15 mouse cellular contexts compared by ENCODE assay signal in the genomic region with DNA sequence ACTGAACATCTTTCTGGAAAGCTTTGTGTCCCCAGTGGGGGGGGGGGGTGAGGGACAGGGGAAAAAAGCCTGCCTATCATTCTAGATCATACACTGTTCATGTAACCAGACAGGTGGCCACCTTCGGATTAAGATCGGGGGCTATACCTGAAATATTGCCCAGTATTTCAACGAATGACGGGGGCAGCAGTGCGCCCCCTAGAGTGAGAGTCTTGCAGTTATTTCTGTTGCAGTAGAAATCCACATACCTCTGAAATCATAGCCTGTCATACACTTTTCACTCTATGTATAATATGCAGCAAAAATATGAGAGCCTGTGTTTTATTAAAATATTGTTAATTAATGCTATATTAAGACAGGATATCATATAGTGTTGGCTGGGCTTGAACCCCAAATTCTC.
DNase-seq lines count a peak whose midpoint lies in the region; ATAC-seq lines count a peak whose summit lies in the region.
"Had no signal": no experiment of that assay in that cellular context is flagged by ENCODE, and none has a peak within 500 bp of the region (broad histone marks: within the 10 kb centered on the region; RNA-seq: fewer than 3 reads in every experiment).

No protein-coding gene starts in this region.

- peaks cover 7% of the 10 kb centered on the region; the same call in 1 of the 2 replicates for H3K4me1 ChIP-seq in midbrain, embryonic 12.5 days
- peaks cover 23% of the 10 kb centered on the region for H3K4me1 ChIP-seq in midbrain, embryonic 10.5 days
- peaks cover 31% of the 10 kb centered on the region for H3K4me1 ChIP-seq in hindbrain, embryonic 13.5 days (replicated peaks)

- no peak overlapping the region for H3K4me3 ChIP-seq in midbrain, embryonic 12.5 days
- no peak overlapping the region for H3K4me3 ChIP-seq in midbrain, embryonic 10.5 days
- H3K4me3 ChIP-seq in hindbrain, embryonic 13.5 days: no peak overlapping the region

- peaks cover 26% of the 10 kb centered on the region for H3K27me3 ChIP-seq in midbrain, embryonic 12.5 days
- peaks cover 45% of the 10 kb centered on the region for H3K27me3 ChIP-seq in midbrain, embryonic 10.5 days (ENCODE audit: low read depth, poor library complexity, severe bottlenecking)
- H3K27me3 ChIP-seq in hindbrain, embryonic 13.5 days: no peaks in the 10 kb centered on the region

- no peaks in the 10 kb centered on the region for H3K9me3 ChIP-seq in midbrain, embryonic 12.5 days
- no peaks in the 10 kb centered on the region for H3K9me3 ChIP-seq in midbrain, embryonic 10.5 days (replicated peaks)
- no peaks in the 10 kb centered on the region for H3K9me3 ChIP-seq in hindbrain, embryonic 13.5 days
- H3K9me3 ChIP-seq: embryonic facial prominence, embryonic 15.5 days; heart, embryonic 10.5 days had no signal

- DNase-seq in embryo, embryonic 11 days: peak; percentile 12
- no peak for DNase-seq in embryo, embryonic 10 days (ENCODE audit: low spot score)
- DNase-seq in midbrain, embryonic 10.5 days (ENCODE audit: low spot score): no peak
- peak; percentile 49 for DNase-seq in retina, embryonic 14.5 days (ENCODE audit: low spot score)
- no peak for DNase-seq in urinary bladder, postnatal 25 days (ENCODE audit: low spot score)
- DNase-seq: adrenal gland, adult 8-10 months; cerebellum, adult 11-12 months; heart, postnatal 4 days; thymus, postnatal 36 days had no signal

- WGBS in midbrain, embryonic 12.5 days: 35% methylated on average over 5 of the region's 5 CpGs
- WGBS in midbrain, embryonic 10.5 days: 29% methylated on average over 5 of the region's 5 CpGs
- 26% methylated on average over 5 of the region's 5 CpGs for WGBS in hindbrain, embryonic 13.5 days

- no peak overlapping the region for H3K9ac ChIP-seq in midbrain, embryonic 12.5 days (replicated peaks)
- H3K9ac ChIP-seq in hindbrain, embryonic 13.5 days: no peak overlapping the region
- H3K9ac ChIP-seq: embryonic facial prominence, embryonic 15.5 days had no signal

- no peak overlapping the region for H3K27ac ChIP-seq in midbrain, embryonic 12.5 days (replicated peaks)
- no peak overlapping the region for H3K27ac ChIP-seq in midbrain, embryonic 10.5 days (replicated peaks)
- H3K27ac ChIP-seq in hindbrain, embryonic 13.5 days: peak overlapping the region; percentile 92; the same call in 1 of the 2 replicates
- H3K27ac ChIP-seq: embryonic facial prominence, embryonic 15.5 days; heart, embryonic 10.5 days; macrophage had no signal

- peak overlapping the region; percentile 88; the same call in 1 of the 2 replicates for H3K4me2 ChIP-seq in midbrain, embryonic 12.5 days (replicated peaks)
- peak overlapping the region; percentile 73 for H3K4me2 ChIP-seq in hindbrain, embryonic 13.5 days

- H3K36me3 ChIP-seq in midbrain, embryonic 12.5 days: no peaks in the 10 kb centered on the region
- H3K36me3 ChIP-seq in midbrain, embryonic 10.5 days: no peaks in the 10 kb centered on the region
- no peaks in the 10 kb centered on the region for H3K36me3 ChIP-seq in hindbrain, embryonic 13.5 days
- H3K36me3 ChIP-seq: embryonic facial prominence, embryonic 15.5 days; heart, embryonic 10.5 days had no signal

- ATAC-seq in midbrain, embryonic 12.5 days (ENCODE audit: low FRiP score, low read depth): no peak
- no peak for ATAC-seq in hindbrain, embryonic 13.5 days (ENCODE audit: low FRiP score)
- ATAC-seq in activated CD4-positive, CD25-positive, alpha-beta regulatory T cell, adult 4 months: no peak

Comparison
In these comparisons a context has a peak if more than half of its experiments do, and no peak if none do; other contexts are left out.
1. DNase-seq: peak in embryo, embryonic 11 days (single experiment) and retina, embryonic 14.5 days (single experiment); none in embryo, embryonic 10 days (single experiment), midbrain, embryonic 10.5 days (single experiment) and urinary bladder, postnatal 25 days (single experiment).